Mouse (Mus musculus) small intestine, adult 2 months (tissue): ENCODE measurements at regions not wholly inside any gene's neighbourhood (a gene's known extent, or its start where the extent isn't known, plus 50 kb on each side); places are given as distances from the start of the nearest gene placed in this dataset.

Experiments
- H3K27ac ChIP-seq: fragments of 200-500 bp; 2 replicates; pipeline ENCODE4 v1.5.1; 2012; ENCODE audit warnings: low read depth, low read length, control low read depth, inconsistent platforms; ENCODE audit not compliant: insufficient read depth
- H3K27me3 ChIP-seq: fragments of 200-500 bp; 2 replicates; pipeline ENCODE4 v1.6.1; 2012; ENCODE audit warnings: mild to moderate bottlenecking, moderate library complexity, low read length, inconsistent platforms; ENCODE audit not compliant: control insufficient read depth, insufficient read depth
- H3K36me3 ChIP-seq: fragments of 200-500 bp; 2 replicates; pipeline ENCODE4 v1.6.1; 2012; ENCODE audit warnings: mild to moderate bottlenecking, low read length, control low read depth, inconsistent platforms; ENCODE audit not compliant: control insufficient read depth, insufficient read depth
- H3K4me1 ChIP-seq: fragments of 200-500 bp; 2 replicates; pipeline ENCODE4 v1.6.1; 2012; ENCODE audit warnings: low read length, inconsistent platforms, mixed read lengths; ENCODE audit not compliant: control insufficient read depth, insufficient read depth, insufficient read length
- H3K4me3 ChIP-seq: fragments of 200-500 bp; 2 replicates; pipeline ENCODE4 v1.5.1; 2012; ENCODE audit warnings: low read depth, mild to moderate bottlenecking, control low read depth, inconsistent platforms, low read length, moderate library complexity
- CTCF ChIP-seq: fragments of 200-500 bp; IDR thresholded peaks from 2 replicates; pipeline ENCODE4 v1.5.1; 2012; ENCODE audit warnings: low read depth, mild to moderate bottlenecking, control low read depth, inconsistent platforms, low read length, moderate library complexity, mixed read lengths; ENCODE audit not compliant: insufficient replicate concordance, insufficient read length; ENCODE audit errors: extremely low read depth
- POLR2A ChIP-seq: fragments of 200-500 bp; IDR thresholded peaks from 2 replicates; pipeline ENCODE4 v1.6.1; 2012; ENCODE audit warnings: low read depth, mild to moderate bottlenecking, control low read depth, inconsistent platforms, low read length, moderate library complexity
- whole genome bisulfite sequencing: fragments of 180-500 bp; shearing (Covaris S2); methylation state at CpG from one replicate; pipeline ENCODE4 v1.1.7; 2018; 5-methylcytosine and 5-hydroxymethylcytosine counted together

- no peaks in the 10 kb centered on the region for H3K36me3 ChIP-seq
- no peaks in the 10 kb centered on the region for H3K27me3 ChIP-seq
- no peak overlapping the region for H3K4me3 ChIP-seq
- no peaks in the 10 kb centered on the region for H3K4me1 ChIP-seq
- TF ChIP-seq CTCF, result no peak
- no peak for TF ChIP-seq POLR2A
- no peak overlapping the region for H3K27ac ChIP-seq
- WGBS, result 58% methylated on average over 4 of the region's 4 CpGs
These were observed 64.8 kb upstream of the Gm9747 start for GRCm38 (mm10) chr1:82168158-82168557.

GRCm38 (mm10) chr1:82168949-82169348 lies 64.0 kb upstream of the Gm9747 start:
- 77% methylated on average over 2 of the region's 2 CpGs for WGBS

GRCm38 (mm10) chr1:82180427-82180826 lies 52.5 kb upstream of the Gm9747 start:
- no peak for TF ChIP-seq POLR2A
- TF ChIP-seq CTCF, result no peak
- peaks cover 9% of the 10 kb centered on the region; the same call in 1 of the 2 replicates for H3K4me1 ChIP-seq
- no peaks in the 10 kb centered on the region for H3K36me3 ChIP-seq
- 75% methylated on average over 1 of the region's 1 CpGs for WGBS
- H3K27ac ChIP-seq, result no peak overlapping the region
- H3K4me3 ChIP-seq, result no peak overlapping the region
- no peaks in the 10 kb centered on the region for H3K27me3 ChIP-seq

More at GRCm38 (mm10) chr1:82168949-82169348, 64.0 kb upstream of the Gm9747 start:
- no peak overlapping the region for H3K27ac ChIP-seq
- H3K27me3 ChIP-seq, result no peaks in the 10 kb centered on the region
- TF ChIP-seq POLR2A (no peak), CTCF (no peak)
- H3K4me1 ChIP-seq, result no peaks in the 10 kb centered on the region
- H3K4me3 ChIP-seq, result no peak overlapping the region
- no peaks in the 10 kb centered on the region for H3K36me3 ChIP-seq
